Mouse (Mus musculus) G1E (cell line): ENCODE measurements around the gene Ypel4.

Source experiments
- CTCF ChIP-seq: IDR thresholded peaks from 2 replicates; pipeline ENCODE4 v1.5.1; 2012; ENCODE audit warnings: low read depth, low read length, inconsistent platforms, mixed read lengths
- GATA1 ChIP-seq: IDR thresholded peaks from 2 replicates; pipeline ENCODE4 v1.6.1; 2012; ENCODE audit warnings: borderline replicate concordance, low read length, inconsistent platforms, mixed read lengths
- GATA2 ChIP-seq: IDR thresholded peaks from 2 replicates; pipeline ENCODE4 v1.6.1; 2012; ENCODE audit warnings: low read depth, low read length, inconsistent platforms, borderline replicate concordance
- TAL1 ChIP-seq: conservative IDR thresholded peaks from 2 replicates; pipeline ENCODE4 v1.6.1; 2012; ENCODE audit warnings: low read depth, low read length, inconsistent platforms, mixed read lengths

DNA sequence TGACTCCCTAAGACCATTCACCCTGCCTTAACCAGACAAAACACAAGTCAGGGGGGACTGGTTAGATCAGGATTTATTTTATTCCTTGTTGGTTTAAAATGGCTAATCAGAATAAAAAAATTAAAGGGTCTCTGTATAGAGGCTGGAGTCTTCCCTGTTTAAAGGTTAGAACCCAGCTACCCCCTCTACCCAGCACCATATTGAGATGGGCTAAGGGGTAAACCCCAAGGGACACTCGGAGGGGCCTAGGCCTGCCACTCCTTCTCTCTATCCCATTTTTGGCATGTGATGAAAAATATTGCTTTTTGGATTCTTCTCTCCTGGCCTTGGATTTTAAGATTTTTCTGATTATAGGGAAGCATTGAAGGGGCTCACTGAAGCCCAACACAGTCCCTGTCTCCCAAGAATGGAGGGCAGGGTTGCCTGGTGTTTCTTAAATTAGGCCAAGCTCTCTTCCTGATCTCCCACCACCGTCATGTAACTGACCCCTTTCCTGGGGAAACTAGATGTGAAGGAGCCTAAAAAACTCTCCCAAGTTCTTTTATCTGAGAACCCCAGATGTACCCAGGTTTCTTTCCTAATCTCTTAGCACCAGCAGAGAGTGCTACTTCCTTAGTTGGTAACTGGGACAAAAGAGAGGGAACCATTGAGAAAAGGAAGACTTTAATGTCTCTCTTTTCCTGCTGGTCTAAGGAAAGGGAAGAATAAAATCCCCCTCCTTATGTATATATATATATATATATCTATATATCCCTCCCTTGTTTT lies 45.6 kb upstream of the Ypel4 start:
- TF ChIP-seq CTCF = no peak
- TF ChIP-seq GATA1 = no peak
- TF ChIP-seq TAL1 = no peak
- TF ChIP-seq GATA2 = no peak
